ENCODE assay signal across 17 mouse cellular contexts in genomic region chr17:71215241-71215839, GRCm38 (mm10). TPM values are rescaled to one million over a fixed set of nuclear protein-coding genes. Genes with fewer than 3 reads are reported as not detected.
A peak's percentile ranks its signal among the peaks of the same experiment; 100 is the strongest.
DNase-seq lines count a peak whose midpoint lies in the region; ATAC-seq and TF ChIP-seq lines count a peak whose summit lies in the region.
"Had no signal": no experiment of that assay in that cellular context is flagged by ENCODE, and none has a peak within 500 bp of the region (broad histone marks: within the 10 kb centered on the region; RNA-seq: fewer than 3 reads in every experiment).

No protein-coding gene starts in this region.

- peak; percentile 28 for DNase-seq in CD4-positive, CD25-positive, alpha-beta regulatory T cell, adult 2 months (ENCODE audit: low read depth, low spot score)
- peak; percentile 42 for DNase-seq in MEL (ENCODE audit: low read depth, low spot score)
- peak; percentile 64 for DNase-seq in induced T-regulatory cell, adult 2 months (ENCODE audit: low read depth)
- no peak for DNase-seq in retina, embryonic 14.5 days (ENCODE audit: low spot score)
- DNase-seq: adrenal gland, postnatal 25 days; cerebellum, adult 11 months; gastrocnemius, postnatal 14 days; kidney, adult 2 months; lung, postnatal 4 days; thymus, adult 18-20 months had no signal

- 59% methylated on average over 2 of the region's 2 CpGs for WGBS in intestine, embryonic 16.5 days
- whole genome bisulfite sequencing in midbrain, embryonic 15.5 days: 75% methylated on average over 2 of the region's 2 CpGs

- TF ChIP-seq POLR2A in MEL (IDR thresholded peaks at IDR 0.05; ENCODE audit: control insufficient read depth in 1 of 2, insufficient read depth in 1 of 2, low read depth in 1 of 2, low read length in 2 of 2, poor library complexity in 1 of 2): no peak

- no peaks in the 10 kb centered on the region for H3K9me3 ChIP-seq in MEL (replicated peaks; ENCODE audit: insufficient read depth, low read length)
- H3K9me3 ChIP-seq in intestine, embryonic 16.5 days (ENCODE audit: control insufficient read depth, low read length): no peaks in the 10 kb centered on the region
- no peaks in the 10 kb centered on the region for H3K9me3 ChIP-seq in midbrain, embryonic 15.5 days
- H3K9me3 ChIP-seq: forebrain, embryonic 15.5 days; hindbrain, embryonic 12.5 days had no signal

- peaks cover 25 to 50% of the 10 kb centered on the region in 2 experiments for H3K36me3 ChIP-seq in MEL (ENCODE audit: control insufficient read depth in 1 of 2, insufficient read depth in 2 of 2, low read length in 2 of 2)
- H3K36me3 ChIP-seq in intestine, embryonic 16.5 days (ENCODE audit: control insufficient read depth, insufficient read depth, low read length): no peaks in the 10 kb centered on the region
- H3K36me3 ChIP-seq in midbrain, embryonic 15.5 days (replicated peaks): 0 out of 2 replicates have a peak, but pooled peaks cover 4% of the 10 kb centered on the region

- H3K27me3 ChIP-seq in MEL (ENCODE audit: control insufficient read depth in 1 of 2, insufficient read depth in 2 of 2, low read length in 2 of 2): no peaks in the 10 kb centered on the region
- no peaks in the 10 kb centered on the region for H3K27me3 ChIP-seq in intestine, embryonic 16.5 days (replicated peaks; ENCODE audit: control insufficient read depth, insufficient read depth, low read length)
- H3K27me3 ChIP-seq in midbrain, embryonic 15.5 days (replicated peaks): no peaks in the 10 kb centered on the region
- H3K27me3 ChIP-seq: forebrain, embryonic 15.5 days; heart, embryonic 13.5 days; hindbrain, embryonic 12.5 days had no signal

- H3K4me1 ChIP-seq in MEL (ENCODE audit: control insufficient read depth in 1 of 2, insufficient read depth in 2 of 2, low read length in 2 of 2): peaks cover 40 to 41% of the 10 kb centered on the region in 2 experiments
- no peaks in the 10 kb centered on the region for H3K4me1 ChIP-seq in intestine, embryonic 16.5 days (ENCODE audit: control insufficient read depth, insufficient read depth, low read length)
- H3K4me1 ChIP-seq in midbrain, embryonic 15.5 days: no peaks in the 10 kb centered on the region

- no peak for TF ChIP-seq EP300 in MEL (IDR thresholded peaks at IDR 0.05; ENCODE audit: low read depth in 1 of 2, low read length in 2 of 2)

- peaks cover 39% of the 10 kb centered on the region for H3K79me2 ChIP-seq in MEL (ENCODE audit: control insufficient read depth, insufficient read depth, low read length, poor library complexity)

- peak overlapping the region; percentile 68 for H3K27ac ChIP-seq in MEL (ENCODE audit: control insufficient read depth, low read depth, low read length)
- H3K27ac ChIP-seq in intestine, embryonic 16.5 days (ENCODE audit: low read length): no peak overlapping the region
- H3K27ac ChIP-seq in midbrain, embryonic 15.5 days: no peak overlapping the region
- H3K27ac ChIP-seq: forebrain, embryonic 15.5 days; heart, embryonic 13.5 days; hindbrain, embryonic 12.5 days; left cerebral cortex, adult 2 months had no signal

- no peak overlapping the region for H3K4me2 ChIP-seq in intestine, embryonic 16.5 days (ENCODE audit: low read depth, low read length)
- no peak overlapping the region for H3K4me2 ChIP-seq in midbrain, embryonic 15.5 days
- H3K4me2 ChIP-seq: forebrain, embryonic 15.5 days; hindbrain, embryonic 12.5 days had no signal

- no peak for TF ChIP-seq RAD21 in MEL (IDR thresholded peaks at IDR 0.05; ENCODE audit: low read depth, low read length)

- peak overlapping the region; percentile 58 for H3K9ac ChIP-seq in MEL (ENCODE audit: control insufficient read depth, low read depth, low read length, poor library complexity, severe bottlenecking)
- no peak overlapping the region for H3K9ac ChIP-seq in intestine, embryonic 16.5 days (ENCODE audit: low read depth, low read length)
- H3K9ac ChIP-seq in midbrain, embryonic 15.5 days: no peak overlapping the region
- H3K9ac ChIP-seq: forebrain, embryonic 15.5 days; heart, embryonic 13.5 days; hindbrain, embryonic 12.5 days had no signal

- ATAC-seq in megakaryocyte, adult 5-6 weeks (ENCODE audit: poor library complexity, severe bottlenecking): peak; percentile 3; the same call in 1 of the 2 replicates
- ATAC-seq in intestine, embryonic 16.5 days: no peak
- ATAC-seq in midbrain, embryonic 15.5 days (replicated peaks): no peak
- ATAC-seq: forebrain, embryonic 15.5 days had no signal

- H3K4me3 ChIP-seq in MEL (ENCODE audit: control insufficient read depth in 1 of 2, insufficient read depth in 1 of 2, low read depth in 2 of 2, low read length in 2 of 2): peak overlapping the region; percentile 49 to 60
- no peak overlapping the region for H3K4me3 ChIP-seq in intestine, embryonic 16.5 days (ENCODE audit: low read length)
- no peak overlapping the region for H3K4me3 ChIP-seq in midbrain, embryonic 15.5 days
- H3K4me3 ChIP-seq: forebrain, embryonic 15.5 days; heart, embryonic 13.5 days; hindbrain, embryonic 12.5 days; left cerebral cortex, adult 2 months had no signal

- no peak for TF ChIP-seq CTCF in MEL (IDR thresholded peaks at IDR 0.05 in 2 of 3, conservative IDR thresholded peaks at IDR 0.05 in 1 of 3; ENCODE audit: control insufficient read depth in 1 of 3, insufficient read depth in 1 of 3, low read depth in 2 of 3, low read length in 3 of 3, poor library complexity in 1 of 3, severe bottlenecking in 1 of 3)

TF ChIP-seq in MEL, 35 proteins besides CTCF, POLR2A, EP300 and RAD21:
- peak; percentile 90 for TF ChIP-seq MAFK (IDR thresholded peaks at IDR 0.05; ENCODE audit: borderline replicate concordance, low read depth, low read length)
- TF ChIP-seq ETS1 (IDR thresholded peaks at IDR 0.05; ENCODE audit: low read depth, low read length): peak; percentile 50; the same call in 1 of the 2 replicates
- TF ChIP-seq NRF1 (IDR thresholded peaks at IDR 0.05; ENCODE audit: insufficient read depth, low read depth, low read length, poor library complexity, severe bottlenecking): no peak
- 0 out of 2 replicates have a peak, but pooled peaks have one; percentile 7 for TF ChIP-seq MAX (IDR thresholded peaks at IDR 0.05; ENCODE audit: low read length)
- TF ChIP-seq ZNF384 (IDR thresholded peaks at IDR 0.05; ENCODE audit: low read depth, low read length): peak; percentile 27; the same call in 1 of the 2 replicates

RNA-seq across cellular contexts. Expression of gene Lpin2, which starts 33.0 kb away (rescaled TPM):
- 22.4 and 24.4 TPM in 2 replicates for total RNA-seq in MEL (2012; rRNA removed)
- 10 to 100 TPM in 1 of 2 experiments, not detected in 1; 32.1 TPM for polyA plus RNA-seq in MEL (2012; ENCODE audit: insufficient read depth in 1 of 2, insufficient read length in 2 of 2, low read depth in 1 of 2, low replicate concordance in 2 of 2, missing spikeins in 1 of 2)
- 21.7 and 25.3 TPM in 2 replicates for total RNA-seq in megakaryocyte, adult 5-6 weeks (2015)
- 31.4 and 38.1 TPM in 2 replicates for total RNA-seq in megakaryocyte, adult 5-6 weeks (2017)
- 19.2 and 22.7 TPM in 2 replicates for polyA plus RNA-seq in intestine, embryonic 16.5 days (2015; fragmentation: Nextera tagmentation; extraction: Ambion mirVana)
- 44.2 and 47.6 TPM in 2 replicates for polyA plus RNA-seq in midbrain, embryonic 15.5 days (2015; fragmentation: Nextera tagmentation; extraction: Ambion mirVana)

Comparison
In these comparisons a context has a peak if more than half of its experiments do, and no peak if none do; other contexts are left out.
1. H3K4me3 ChIP-seq: peak in MEL (2 of 2); none in intestine, embryonic 16.5 days (single experiment) and midbrain, embryonic 15.5 days (single experiment).